Mouse (Mus musculus): ENCODE data around the gene Scgb1b3. TPM values are rescaled to one million over a fixed set of nuclear protein-coding genes. Genes with fewer than 3 reads are reported as not detected.

Gene Scgb1b3
- not detected in 2 replicates for polyA plus RNA-seq (2014; fragmentation: Nextera tagmentation; extraction: Ambion mirVana)

- H3K9me3 ChIP-seq (ENCODE audit: control insufficient read depth, low read depth, low read length): peaks cover 2% of the 10 kb centered on the region; the same call in 1 of the 2 replicates
- no peak for ATAC-seq (ENCODE audit: insufficient number of reproducible peaks, insufficient read depth, low FRiP score, low read depth)
Observed at GRCm38 (mm10) chr7:31375292-31375691, at the start of gene Scgb1b3. Gene Scgb1b3 (plus strand): TSS chr7:31375592.

DNA sequence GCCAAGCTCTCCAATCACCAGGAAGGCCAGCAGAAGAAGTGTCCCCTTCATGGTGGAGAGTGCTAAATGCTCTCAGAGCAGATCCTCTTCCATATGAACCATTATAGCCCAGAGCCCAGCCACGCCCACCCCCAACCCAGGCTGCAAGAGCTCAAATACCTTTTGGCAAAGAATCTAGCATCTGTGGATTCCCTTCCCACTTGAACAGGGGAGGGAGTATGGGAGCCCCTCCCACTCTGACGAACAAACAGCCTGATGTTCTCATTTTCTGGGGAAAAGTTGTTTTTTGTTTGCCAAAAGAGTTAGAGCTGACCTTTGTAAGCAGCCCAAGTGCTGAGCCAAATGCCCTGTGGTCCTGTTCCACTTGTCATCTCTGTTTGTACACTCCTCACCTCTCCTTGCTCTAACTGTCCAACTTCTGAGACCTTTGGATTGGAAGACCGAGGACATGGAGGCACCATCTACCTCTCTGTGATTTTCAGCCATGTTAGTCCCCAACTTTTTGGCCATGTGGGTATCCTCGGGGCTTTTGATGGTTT is 13.3 kb upstream of the Scgb1b3 start, which contains the start of gene Scgb2b3:
Gene Scgb2b3 (minus strand): TSS at position 51 of the 539 bp plus-strand sequence.
- ATAC-seq (ENCODE audit: insufficient number of reproducible peaks, insufficient read depth, low FRiP score, low read depth): no peak

More at GRCm38 (mm10) chr7:31375292-31375691, at the start of gene Scgb1b3:
- 80% methylated on average over 3 of the region's 3 CpGs for WGBS
- no peak within 1 kb of the TSS for H3K27ac ChIP-seq (ENCODE audit: low read length)
- H3K4me2 ChIP-seq (replicated peaks; ENCODE audit: low read depth, low read length): no peak within 1 kb of the TSS
- H3K4me1 ChIP-seq (ENCODE audit: control insufficient read depth, insufficient read depth, low read length): no peaks in the 10 kb centered on the region
- no peaks in the 10 kb centered on the region for H3K36me3 ChIP-seq (ENCODE audit: control insufficient read depth, insufficient read depth, low read length)
- no peak within 1 kb of the TSS for H3K9ac ChIP-seq (replicated peaks; ENCODE audit: low read depth, low read length)
- H3K27me3 ChIP-seq (ENCODE audit: control insufficient read depth, insufficient read depth, low read length): no peaks in the 10 kb centered on the region
- no peak within 1 kb of the TSS for H3K4me3 ChIP-seq (ENCODE audit: low read depth, low read length)

More for the DNA sequence above, 13.3 kb upstream of the Scgb1b3 start, which contains the start of gene Scgb2b3:
- no peak within 1 kb of the TSS for H3K4me3 ChIP-seq (ENCODE audit: low read depth, low read length)
- no peaks in the 10 kb centered on the region for H3K4me1 ChIP-seq (ENCODE audit: control insufficient read depth, insufficient read depth, low read length)
- H3K4me2 ChIP-seq (replicated peaks; ENCODE audit: low read depth, low read length): no peak within 1 kb of the TSS
- WGBS: 67% methylated on average over 4 of the region's 4 CpGs
- H3K36me3 ChIP-seq (ENCODE audit: control insufficient read depth, insufficient read depth, low read length): no peaks in the 10 kb centered on the region
- no peak within 1 kb of the TSS for H3K27ac ChIP-seq (ENCODE audit: low read length)
- H3K9me3 ChIP-seq (ENCODE audit: control insufficient read depth, low read depth, low read length): peaks cover 10% of the 10 kb centered on the region; the same call in 1 of the 2 replicates
- H3K27me3 ChIP-seq (ENCODE audit: control insufficient read depth, insufficient read depth, low read length): no peaks in the 10 kb centered on the region
- H3K9ac ChIP-seq (replicated peaks; ENCODE audit: low read depth, low read length): no peak within 1 kb of the TSS

Other genes starting within 250 kb of the Scgb1b3 start
- gene Scn1b, start 248.6 kb upstream of the Scgb1b3 start, polyA plus RNA-seq (2014; fragmentation: Nextera tagmentation; extraction: Ambion mirVana): 1.2 and 1.4 TPM in 2 replicates
- gene Gramd1a, start 219.7 kb upstream of the Scgb1b3 start, polyA plus RNA-seq (2014; fragmentation: Nextera tagmentation; extraction: Ambion mirVana): 62.1 and 63.1 TPM in 2 replicates
- not detected in 2 replicates for gene Scgb2b2, start 85.1 kb upstream of the Scgb1b3 start, polyA plus RNA-seq (2014; fragmentation: Nextera tagmentation; extraction: Ambion mirVana)
- gene Scgb1b2, start 83.8 kb upstream of the Scgb1b3 start, polyA plus RNA-seq (2014; fragmentation: Nextera tagmentation; extraction: Ambion mirVana): not detected in 2 replicates
- gene Scgb2b3, start 13.5 kb upstream of the Scgb1b3 start, polyA plus RNA-seq (2014; fragmentation: Nextera tagmentation; extraction: Ambion mirVana): not detected in 2 replicates

All from stomach, embryonic 14.5 days (tissue).